Mouse (Mus musculus) layer of hippocampus, postnatal 25 days (tissue): ENCODE data around the gene Unc13b. TPM values are rescaled to one million over a fixed set of nuclear protein-coding genes. Genes with fewer than 3 reads are reported as not detected.

Source experiments
- DNase-seq, 2 experiments: peaks; one replicate each; pipeline ENCODE4 v3.0.0; 2022; ENCODE audit warnings: mixed read lengths in 2 of 2, low spot score in 1 of 2; ENCODE audit errors: extremely low spot score in 1 of 2
- total RNA-seq, 2 experiments: library from RNA; stranded (reverse); gene quantifications; 2 replicates each; pipeline ENCODE4 v1.2.3; 2021

Unc13b gene
- total RNA-seq, 2 experiments from 2014 or later = 32.7 to 49.6 TPM

- DNase-seq = no peak
Observed at GRCm38 (mm10) chr4:43036356-43036755, 22.4 kb upstream of the Unc13b start.

DNA sequence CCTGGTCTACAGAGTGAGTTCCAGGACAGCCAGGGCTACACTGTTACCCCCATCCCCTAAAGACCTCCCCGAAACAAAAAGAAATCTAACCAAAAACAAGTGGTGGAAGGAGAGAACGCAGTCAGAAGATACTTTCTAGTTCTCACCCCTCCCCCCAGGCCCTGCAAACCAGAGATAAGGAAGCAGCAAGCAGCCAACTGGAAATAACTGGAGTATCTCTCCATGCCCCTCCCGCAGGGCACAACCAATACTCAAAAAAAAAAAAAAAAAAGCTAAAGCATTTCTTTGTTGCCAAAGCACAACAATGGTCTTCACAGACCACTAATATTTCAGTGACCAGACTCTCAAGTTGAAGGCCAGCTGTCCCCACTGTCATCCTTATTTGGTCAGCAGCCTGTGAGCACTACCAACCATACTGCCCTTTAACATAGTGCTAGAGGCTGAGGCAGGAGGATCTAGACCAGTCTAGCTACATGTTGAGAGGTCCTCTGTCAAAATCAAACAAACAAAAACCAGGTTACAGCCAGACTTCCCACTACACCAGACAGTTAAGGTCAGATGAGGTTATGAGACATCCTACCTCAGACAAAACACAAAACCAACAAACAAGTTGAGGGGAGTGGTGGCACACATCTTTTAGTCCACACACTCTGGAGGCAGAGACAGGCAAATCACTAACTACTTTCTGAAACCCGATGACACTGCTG is 20.7 kb upstream of the Unc13b start:
- DNase-seq = no peak

GRCm38 (mm10) chr4:43038567-43039495 is 19.9 kb upstream of the Unc13b start:
- DNase-seq = peak in 1 of 2 experiments; percentile 33

DNA sequence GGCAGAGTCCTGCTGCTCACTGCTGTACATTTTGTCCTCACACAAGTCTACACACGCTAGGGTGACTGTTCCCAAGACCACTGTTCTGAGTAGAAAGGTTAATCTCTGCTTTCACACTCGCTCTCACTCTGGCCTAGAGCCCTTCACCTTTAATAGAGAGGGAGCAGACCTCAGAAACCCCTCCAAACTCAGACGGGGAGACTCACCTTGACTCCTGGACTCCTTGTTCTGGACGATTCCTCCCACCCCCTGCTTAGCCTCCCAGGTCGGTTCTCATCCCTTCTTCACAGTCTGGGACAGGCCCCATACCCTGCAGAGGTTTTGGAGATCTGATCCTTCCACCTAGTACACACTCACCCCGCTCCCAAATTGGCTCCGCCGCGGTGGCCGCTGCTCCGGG is 19.1 kb upstream of the Unc13b start:
- no peak for DNase-seq

GRCm38 (mm10) chr4:43040114-43040572 is 18.6 kb upstream of the Unc13b start:
- DNase-seq = peak; percentile 77 to 79

DNA sequence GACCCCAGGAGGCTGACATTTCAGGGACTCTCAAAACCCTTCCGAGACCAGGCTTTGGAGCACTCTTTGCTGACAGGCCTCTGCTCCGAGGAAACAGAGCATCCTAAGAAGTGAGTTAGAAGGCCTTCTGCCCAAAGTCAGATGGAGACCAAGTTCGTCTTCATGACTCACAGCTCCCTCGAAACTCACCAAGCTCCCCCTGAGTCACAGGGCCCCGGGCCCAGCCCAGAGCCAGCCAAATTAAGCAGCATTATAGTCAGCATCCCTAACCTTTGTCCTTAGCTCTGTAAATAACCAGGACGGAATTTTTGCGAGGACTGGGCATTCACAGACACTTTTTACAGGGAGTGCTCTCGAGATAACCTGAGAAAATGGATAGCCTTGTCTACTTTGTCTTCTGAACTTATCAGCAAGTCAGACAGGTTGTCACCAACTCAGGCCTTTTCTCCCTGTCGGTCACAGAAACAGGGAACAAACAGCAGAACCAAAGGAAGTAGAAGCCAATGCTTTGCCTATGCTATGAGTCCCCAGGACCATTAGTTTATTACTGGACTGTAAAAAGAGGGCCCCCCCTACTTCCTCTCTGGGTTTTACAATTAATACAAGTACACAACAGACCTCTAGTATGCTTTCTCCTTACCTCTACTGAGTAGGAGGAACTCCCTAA is 17.7 kb upstream of the Unc13b start:
- DNase-seq = no peak

DNA sequence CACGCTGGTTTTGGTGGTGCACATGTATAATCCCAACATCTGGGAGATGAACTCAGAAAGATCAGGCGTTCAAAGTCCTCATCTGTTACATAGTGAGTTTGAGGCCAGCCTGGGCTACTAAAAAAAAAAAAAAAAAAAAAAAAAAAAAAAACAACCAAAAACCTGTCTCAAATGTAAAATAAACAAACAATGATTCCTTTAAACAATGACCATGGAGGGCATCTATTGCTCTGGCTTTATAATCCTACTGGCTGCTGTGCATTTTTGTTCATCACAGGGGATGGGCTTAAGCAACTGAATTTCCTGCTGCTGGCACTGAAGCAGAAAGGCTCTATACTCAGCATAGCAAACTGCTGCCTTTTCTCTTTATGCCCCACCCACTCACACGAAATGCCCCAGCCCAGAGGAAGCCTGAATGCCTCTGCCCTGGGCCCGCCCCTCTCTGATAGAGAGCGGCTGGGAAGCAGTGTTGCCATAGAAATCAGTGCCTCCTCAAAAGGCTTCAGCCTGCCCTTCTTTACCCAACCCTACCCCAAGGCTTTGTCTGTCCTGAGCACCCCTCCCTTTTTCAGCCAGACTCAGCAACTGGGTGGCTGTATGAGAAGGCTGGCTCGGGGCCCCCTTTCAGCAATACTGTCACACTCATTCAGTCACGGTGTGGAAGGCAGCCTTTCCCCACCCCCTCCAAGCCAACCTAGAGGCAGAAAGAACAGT is 15.0 kb upstream of the Unc13b start:
- DNase-seq = no peak

DNA sequence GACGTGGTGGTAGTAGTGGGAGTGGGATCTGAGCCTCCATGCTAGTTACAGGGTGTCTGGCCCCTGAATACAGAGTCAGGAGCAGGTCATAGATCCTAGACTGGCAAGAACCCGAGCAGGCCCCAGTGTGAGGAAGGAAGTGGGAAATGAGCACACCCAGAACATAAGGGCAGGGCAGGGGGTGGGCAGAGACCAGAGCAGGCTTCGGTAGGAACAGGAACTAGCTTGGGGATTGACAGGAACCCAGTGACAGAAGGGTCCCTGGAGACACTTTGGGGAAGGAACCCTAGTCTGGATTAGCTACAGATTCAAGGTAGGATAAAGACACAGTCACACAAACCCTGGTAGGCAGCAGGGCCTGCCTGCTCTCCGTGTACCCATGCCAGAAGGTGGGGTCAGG is 14.1 kb upstream of the Unc13b start:
- DNase-seq = no peak

- no peak for DNase-seq
Observed at GRCm38 (mm10) chr4:43045285-43045658, 13.5 kb upstream of the Unc13b start.

- peak; percentile 80 to 82 for DNase-seq
Observed at GRCm38 (mm10) chr4:43045659-43046302, 13.0 kb upstream of the Unc13b start, which contains the start of gene Fam214b. Gene Fam214b, minus strand, starts transcription at chr4:43046220.

DNA sequence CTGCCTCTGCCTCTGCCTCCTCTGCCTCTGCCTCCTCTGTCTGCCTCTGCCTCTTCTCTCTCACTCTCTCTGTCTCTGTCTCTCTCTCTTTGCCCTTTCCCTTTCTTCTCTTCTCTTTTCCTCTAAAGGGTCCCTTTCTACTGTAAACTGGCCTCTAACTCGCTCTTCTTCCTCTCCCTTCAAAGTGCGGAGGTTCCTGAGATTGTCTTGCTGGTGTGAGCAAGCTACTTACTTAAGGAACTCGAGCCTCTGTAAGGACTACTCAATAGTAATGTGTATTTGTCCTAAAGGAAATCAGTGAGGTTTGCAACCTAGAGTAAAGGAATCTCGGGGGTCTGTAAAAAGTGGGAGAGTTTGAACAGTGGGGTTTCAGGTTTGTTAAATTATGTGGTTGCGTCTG is 12.1 kb upstream of the Unc13b start:
- no peak for DNase-seq

- DNase-seq = peak in 1 of 2 experiments; percentile 56
Observed at GRCm38 (mm10) chr4:43047231-43047630, 11.5 kb upstream of the Unc13b start.

DNA sequence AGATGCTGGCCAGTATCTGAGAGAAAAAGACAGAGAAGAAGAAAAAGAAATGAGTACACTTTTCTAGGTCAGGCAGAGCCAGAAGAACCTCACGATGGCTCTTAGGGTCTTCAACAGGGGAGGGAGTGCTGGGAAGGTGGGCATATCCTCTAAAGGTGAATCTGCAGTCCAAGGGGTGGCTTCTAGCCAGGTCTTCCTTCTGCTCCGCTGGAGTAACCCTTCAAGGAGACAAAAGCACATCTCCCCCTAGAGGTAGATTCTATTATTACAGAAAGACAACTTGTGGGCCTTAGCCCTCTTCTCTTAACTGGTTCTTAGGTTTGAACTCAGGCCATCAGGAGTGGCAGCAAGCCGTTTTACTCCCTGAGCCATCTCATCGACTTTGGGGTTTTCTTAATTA is 6.1 kb upstream of the Unc13b start:
- no peak for DNase-seq

GRCm38 (mm10) chr4:43057654-43058053 is 1.1 kb upstream of the Unc13b start:
- DNase-seq = no peak

GRCm38 (mm10) chr4:43058392-43058752 is 381 bp upstream of the Unc13b start:
- DNase-seq = no peak

GRCm38 (mm10) chr4:43059697-43060096 is 944 bp downstream of the Unc13b start:
- no peak for DNase-seq

- no peak for DNase-seq
Observed at GRCm38 (mm10) chr4:43060286-43060685, 1.5 kb downstream of the Unc13b start.

GRCm38 (mm10) chr4:43065471-43065870 is 6.7 kb downstream of the Unc13b start:
- DNase-seq = no peak

- DNase-seq = no peak
Observed at GRCm38 (mm10) chr4:43074923-43075322, 16.2 kb downstream of the Unc13b start.
